Mouse (Mus musculus) urinary bladder, postnatal 14 days (tissue): ENCODE results near the gene Aurkb.
"Not testable (repeated sequence)": the region's sequence is repeated elsewhere in the genome, so short reads cannot be mapped to it uniquely, and the experiment has no call there.

Experiments
- DNase-seq: peaks from one replicate; pipeline ENCODE4 v3.0.0; 2021; ENCODE audit warnings: low spot score

Aurkb gene

GRCm38 (mm10) chr11:69045531-69046394 lies at the start of gene Aurkb:
Gene Aurkb (plus strand): TSS chr11:69045647.
- DNase-seq = peak; percentile 88

GRCm38 (mm10) chr11:68997080-68997479 lies 48.4 kb upstream of the Aurkb start:
- no peak for DNase-seq

GRCm38 (mm10) chr11:69002782-69003181 lies 42.7 kb upstream of the Aurkb start:
- not testable (repeated sequence) for DNase-seq

- no peak for DNase-seq
Measured at GRCm38 (mm10) chr11:69003592-69003991, 41.9 kb upstream of the Aurkb start.

DNA sequence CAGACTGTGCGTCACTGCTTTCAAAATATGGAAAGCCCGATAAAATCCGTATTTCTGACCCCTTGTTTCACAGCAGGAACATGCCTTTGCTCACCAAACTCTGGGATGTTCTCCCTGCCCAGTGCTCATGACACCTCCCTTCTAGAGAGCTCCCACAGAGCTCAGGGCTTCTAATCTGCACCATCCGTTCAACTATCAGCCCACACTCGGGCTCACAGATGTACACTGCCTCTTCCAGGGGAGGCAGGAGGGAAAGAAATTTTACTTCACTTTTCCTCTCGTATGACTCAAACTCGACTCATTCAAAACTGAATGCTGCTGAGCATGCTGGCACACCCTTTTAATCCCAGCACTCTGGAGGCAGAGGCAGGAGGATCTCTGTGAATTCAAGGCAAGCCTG lies 40.3 kb upstream of the Aurkb start:
- DNase-seq = no peak

DNA sequence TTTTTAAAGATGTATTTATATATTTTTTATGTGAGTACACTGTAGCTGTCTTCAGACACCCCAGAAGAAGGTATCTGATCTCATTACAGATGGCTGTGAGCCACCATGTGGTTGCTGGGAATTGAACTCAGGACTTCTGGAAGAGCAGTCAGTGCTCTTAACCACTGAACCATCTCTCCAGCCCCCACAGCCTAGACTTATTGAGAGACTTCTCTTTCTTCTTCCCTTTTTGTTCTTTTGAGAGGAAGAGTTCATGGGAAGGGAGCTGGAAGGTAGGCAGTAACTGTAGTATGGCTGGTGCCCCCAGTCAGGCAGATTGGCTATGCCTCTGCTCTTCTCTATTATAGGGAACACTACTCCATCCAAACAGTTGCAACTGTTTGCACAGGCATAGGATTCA lies 38.9 kb upstream of the Aurkb start:
- DNase-seq = not testable (repeated sequence)

DNA sequence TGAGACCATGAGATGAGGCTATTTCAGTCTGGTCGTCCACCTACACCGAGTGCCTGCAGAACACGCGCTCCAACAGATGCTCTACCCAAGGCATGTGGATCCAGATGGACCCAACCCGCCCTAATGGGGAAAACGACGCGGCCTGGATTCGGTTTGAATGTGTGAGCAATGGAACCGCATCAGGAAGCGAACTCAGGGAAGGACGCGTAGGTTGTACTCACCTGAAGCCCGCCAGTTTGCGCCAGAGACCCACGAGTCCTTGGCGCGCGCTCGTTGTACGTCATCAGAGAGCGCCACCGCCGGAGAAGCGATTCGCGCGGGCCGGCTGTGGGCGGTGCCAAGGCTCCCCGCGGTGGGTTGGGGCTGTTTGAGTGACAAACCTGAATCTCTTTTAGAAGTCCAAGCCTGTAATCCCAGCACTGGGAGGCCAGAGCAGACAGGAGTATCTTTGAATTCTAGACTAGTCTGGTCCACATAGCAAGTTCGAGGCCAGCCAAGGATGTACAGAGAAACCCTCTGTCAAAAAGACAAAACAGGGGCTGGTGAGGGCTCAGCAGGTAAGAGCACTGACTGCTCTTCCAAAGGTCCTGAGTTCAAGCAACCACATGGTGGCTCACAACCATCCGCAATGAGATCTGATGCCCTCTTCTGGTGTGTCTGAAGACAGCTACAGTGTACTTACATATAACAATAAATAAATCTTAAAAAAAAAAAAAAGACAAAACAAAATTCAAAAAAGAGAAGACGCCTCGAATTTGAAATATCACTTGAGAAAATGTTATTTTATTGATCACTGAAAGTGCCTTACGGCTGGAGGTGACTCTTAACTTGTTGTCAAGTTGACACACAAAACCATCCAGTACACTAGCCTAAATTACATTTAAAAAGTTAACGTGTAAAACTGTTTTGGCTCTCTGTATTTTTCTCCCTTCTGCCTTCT lies 37.0 kb upstream of the Aurkb start, which contains the start of gene Pfas:
Pfas (minus strand) TSS at position 279 of the 940 bp plus-strand sequence.
- peak; percentile 93 for DNase-seq

- DNase-seq = no peak
Measured at GRCm38 (mm10) chr11:69009508-69009907, 35.9 kb upstream of the Aurkb start.

DNA sequence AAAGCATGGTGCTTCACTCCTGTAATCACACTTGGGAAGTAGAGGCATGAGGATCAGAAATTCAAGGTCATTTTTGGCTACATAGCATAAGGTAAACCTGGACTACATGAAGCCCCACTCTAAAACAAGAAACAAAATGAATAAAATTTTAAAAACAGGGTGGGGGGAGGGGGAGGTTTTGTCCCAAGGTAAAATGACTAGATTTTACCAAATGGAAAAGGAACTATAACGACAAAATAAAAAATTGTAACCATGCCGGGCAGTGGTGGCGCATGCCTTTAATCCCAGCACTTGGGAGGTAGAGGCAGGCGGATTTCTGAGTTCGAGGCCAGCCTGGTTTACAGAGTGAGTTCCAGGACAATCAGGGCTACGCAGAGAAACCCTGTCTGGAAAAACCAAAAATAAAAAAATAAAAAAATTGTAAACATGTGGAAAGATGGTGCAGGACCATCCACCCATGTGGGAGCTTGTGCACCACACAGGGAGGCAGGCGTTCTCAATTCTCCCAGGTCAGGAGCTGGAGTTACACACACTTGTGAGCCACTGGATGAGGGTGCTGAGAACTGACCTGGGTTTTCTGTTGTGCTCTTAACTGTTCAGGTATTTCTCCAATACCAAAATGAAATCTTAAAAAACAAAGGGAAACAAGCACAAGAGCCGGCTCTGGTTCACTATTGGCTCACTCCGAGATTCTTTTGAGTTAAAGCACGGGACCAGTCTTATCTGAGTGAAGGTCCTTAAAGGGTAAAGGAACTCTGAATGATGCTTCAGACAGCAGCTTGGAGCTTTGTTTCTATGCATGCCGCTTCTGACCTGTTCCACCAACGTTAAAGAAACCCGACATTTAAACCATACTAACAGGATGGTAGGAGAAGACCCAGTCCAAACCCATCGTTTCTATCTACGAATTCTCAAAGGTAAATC lies 34.8 kb upstream of the Aurkb start:
- no peak for DNase-seq

DNA sequence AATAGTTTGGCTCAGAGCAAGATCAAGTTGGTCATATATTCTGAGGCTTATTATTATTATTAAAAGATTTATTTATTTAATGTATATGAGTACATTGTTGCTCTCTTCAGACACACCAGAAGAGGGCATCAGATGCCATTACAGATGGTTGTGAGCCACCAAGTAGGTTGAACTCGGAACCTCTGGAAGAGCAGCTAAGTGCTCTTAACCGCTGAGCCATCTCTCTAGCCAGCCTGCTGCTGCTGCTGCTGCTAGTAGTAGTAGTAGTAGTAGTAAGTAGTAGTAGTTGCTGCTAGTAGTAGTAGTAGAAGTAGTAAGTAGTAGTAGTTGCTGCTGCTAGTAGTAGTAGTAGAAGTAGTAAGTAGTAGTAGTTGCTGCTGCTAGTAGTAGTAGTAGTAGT lies 34.0 kb upstream of the Aurkb start:
- DNase-seq = not testable (repeated sequence)

GRCm38 (mm10) chr11:69012071-69012601 lies 33.3 kb upstream of the Aurkb start:
- DNase-seq = peak; percentile 89

GRCm38 (mm10) chr11:69015644-69016441 lies 29.6 kb upstream of the Aurkb start, which contains the start of gene Ctc1:
Gene Ctc1 (plus strand): TSS chr11:69015911.
- peak; percentile 90 for DNase-seq

- no peak for DNase-seq
Measured at GRCm38 (mm10) chr11:69016755-69017154, 28.7 kb upstream of the Aurkb start.

DNA sequence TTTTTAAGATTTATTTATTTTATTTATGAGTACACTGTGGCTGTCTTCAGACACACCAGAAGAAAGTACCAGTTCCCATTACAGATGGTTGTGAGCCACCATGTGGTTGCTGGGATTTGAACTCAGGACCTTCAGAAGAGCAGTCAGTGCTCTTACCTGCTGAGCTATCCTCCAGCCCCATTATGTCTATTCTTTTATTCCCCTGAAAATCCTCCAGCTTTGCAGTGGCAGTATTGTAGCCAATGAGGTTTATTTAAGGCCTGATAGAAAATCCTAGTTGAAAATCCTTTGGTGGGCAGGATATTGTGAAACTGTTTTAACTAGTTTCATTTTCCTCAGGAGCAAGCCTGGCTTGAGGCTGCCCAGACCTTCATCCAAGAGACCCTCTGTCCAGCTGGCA lies 24.8 kb upstream of the Aurkb start:
- DNase-seq = no peak

DNA sequence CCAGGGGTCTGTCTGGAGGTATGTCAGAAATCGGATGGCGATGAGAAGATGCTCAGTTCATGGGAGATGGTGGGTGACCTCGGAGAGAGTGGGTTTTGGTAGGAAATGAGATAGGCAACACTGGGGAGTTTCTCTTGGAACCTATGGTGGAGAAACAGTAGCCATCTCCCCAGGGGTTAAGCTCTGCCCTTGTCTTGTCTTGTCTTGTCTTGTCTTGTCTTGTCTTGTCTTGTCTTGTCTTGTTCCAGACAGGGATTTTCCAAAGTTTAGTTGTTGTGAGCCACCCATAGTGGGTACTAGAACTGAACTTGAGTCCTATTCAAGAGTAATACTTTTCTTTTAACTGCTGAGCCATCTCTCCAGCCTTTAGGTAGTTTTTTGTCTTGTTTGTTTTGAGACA lies 18.9 kb upstream of the Aurkb start:
- DNase-seq = no peak

DNA sequence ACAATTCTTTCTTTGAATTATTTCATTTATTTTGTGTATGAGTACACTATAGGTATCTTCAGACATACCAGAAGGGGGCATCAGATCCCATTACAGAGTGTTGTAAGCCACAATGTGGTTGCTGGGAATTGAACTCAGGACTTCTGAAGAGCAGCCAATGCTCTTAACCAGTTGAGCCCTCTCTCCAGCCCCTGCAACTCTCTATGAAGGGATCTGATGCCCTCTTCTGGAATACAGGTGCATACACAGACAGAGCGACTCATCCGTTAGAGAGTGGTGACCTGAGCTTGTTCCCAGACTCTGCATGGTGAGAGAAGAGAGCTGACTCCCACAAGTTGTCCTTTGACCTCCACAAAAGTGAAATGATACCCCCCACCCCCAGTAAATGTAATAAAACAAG lies 16.6 kb upstream of the Aurkb start:
- no peak for DNase-seq

- no peak for DNase-seq
Measured at GRCm38 (mm10) chr11:69033552-69033951, 11.9 kb upstream of the Aurkb start.

GRCm38 (mm10) chr11:69034585-69034984 lies 10.9 kb upstream of the Aurkb start:
- no peak for DNase-seq

GRCm38 (mm10) chr11:69035411-69035810 lies 10.0 kb upstream of the Aurkb start:
- no peak for DNase-seq

DNA sequence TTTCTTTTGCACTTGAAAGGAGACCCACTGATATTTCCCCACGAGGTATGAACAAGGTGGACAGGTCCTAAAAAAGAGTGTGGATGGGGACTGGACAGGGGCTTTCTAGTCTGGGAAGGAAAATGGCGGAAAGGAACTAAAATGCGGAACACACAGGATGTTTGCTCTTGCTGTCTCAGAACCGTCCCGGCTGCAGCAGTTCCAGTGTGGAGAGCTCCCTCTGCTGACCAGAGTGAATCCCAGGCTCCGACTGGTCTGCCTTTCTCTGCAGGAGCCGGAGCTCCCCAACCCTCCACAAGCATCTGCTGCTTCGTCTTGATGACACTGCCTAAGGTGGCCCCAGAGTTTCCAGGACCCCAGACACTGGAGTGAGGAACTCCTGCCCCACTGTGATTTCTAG lies 9.6 kb upstream of the Aurkb start:
- peak; percentile 89 for DNase-seq
